Mouse (Mus musculus) hindbrain, embryonic 13.5 days (tissue): ENCODE data around the gene Tbcel. TPM values are rescaled to one million over a fixed set of nuclear protein-coding genes. Genes with fewer than 3 reads are reported as not detected.

Source experiments
- ATAC-seq: fragments of 200-750 bp; cut with Nextera tagmentation; 2 replicates; pipeline ENCODE4 v1.8.0; 2017; ENCODE audit warnings: moderate TSS enrichment; ENCODE audit not compliant: low FRiP score
- H3K27ac ChIP-seq: fragments of 300-500 bp; sonication (generic); 2 replicates; pipeline ENCODE4 v1.5.1; 2015; ENCODE audit warnings: inconsistent platforms, mild to moderate bottlenecking, moderate library complexity
- H3K27me3 ChIP-seq: fragments of 300-500 bp; sonication (generic); 2 replicates; pipeline ENCODE4 v1.6.1; 2015; ENCODE audit warnings: mild to moderate bottlenecking, inconsistent platforms
- H3K36me3 ChIP-seq: fragments of 300-500 bp; sonication (generic); 2 replicates; pipeline ENCODE4 v1.6.1; 2015; ENCODE audit warnings: mild to moderate bottlenecking, inconsistent platforms
- H3K4me1 ChIP-seq: fragments of 300-500 bp; sonication (generic); replicated peaks from 2 replicates; pipeline ENCODE4 v1.6.1; 2015; ENCODE audit warnings: inconsistent platforms
- H3K4me2 ChIP-seq: fragments of 300-500 bp; sonication (generic); 2 replicates; pipeline ENCODE4 v1.6.1; 2015; ENCODE audit warnings: inconsistent platforms, mild to moderate bottlenecking, moderate library complexity
- H3K4me3 ChIP-seq: fragments of 300-500 bp; sonication (generic); 2 replicates; pipeline ENCODE4 v1.5.1; 2015; ENCODE audit warnings: mild to moderate bottlenecking, inconsistent platforms
- H3K9ac ChIP-seq: fragments of 300-500 bp; sonication (generic); 2 replicates; pipeline ENCODE4 v1.6.1; 2015; ENCODE audit warnings: mild to moderate bottlenecking, inconsistent platforms
- H3K9me3 ChIP-seq: fragments of 300-500 bp; sonication (generic); 2 replicates; pipeline ENCODE4 v1.6.1; 2016; ENCODE audit warnings: inconsistent platforms
- WGBS: fragments of 180-500 bp; shearing (Covaris S2); methylation state at CpG from one replicate; pipeline ENCODE4 v1.1.7; 2015; 5-methylcytosine and 5-hydroxymethylcytosine counted together
- polyA plus RNA-seq: library from polyadenylated mRNA; unstranded; fragments of >200 nt; fragmentation: Nextera tagmentation; extraction: Ambion mirVana; gene quantifications from 2 replicates; pipeline ENCODE4 v1.2.1, GENCODE M21; 2015

Tbcel gene
- polyA plus RNA-seq, 1 experiment from 2014 or later, result 5.6 TPM

DNA sequence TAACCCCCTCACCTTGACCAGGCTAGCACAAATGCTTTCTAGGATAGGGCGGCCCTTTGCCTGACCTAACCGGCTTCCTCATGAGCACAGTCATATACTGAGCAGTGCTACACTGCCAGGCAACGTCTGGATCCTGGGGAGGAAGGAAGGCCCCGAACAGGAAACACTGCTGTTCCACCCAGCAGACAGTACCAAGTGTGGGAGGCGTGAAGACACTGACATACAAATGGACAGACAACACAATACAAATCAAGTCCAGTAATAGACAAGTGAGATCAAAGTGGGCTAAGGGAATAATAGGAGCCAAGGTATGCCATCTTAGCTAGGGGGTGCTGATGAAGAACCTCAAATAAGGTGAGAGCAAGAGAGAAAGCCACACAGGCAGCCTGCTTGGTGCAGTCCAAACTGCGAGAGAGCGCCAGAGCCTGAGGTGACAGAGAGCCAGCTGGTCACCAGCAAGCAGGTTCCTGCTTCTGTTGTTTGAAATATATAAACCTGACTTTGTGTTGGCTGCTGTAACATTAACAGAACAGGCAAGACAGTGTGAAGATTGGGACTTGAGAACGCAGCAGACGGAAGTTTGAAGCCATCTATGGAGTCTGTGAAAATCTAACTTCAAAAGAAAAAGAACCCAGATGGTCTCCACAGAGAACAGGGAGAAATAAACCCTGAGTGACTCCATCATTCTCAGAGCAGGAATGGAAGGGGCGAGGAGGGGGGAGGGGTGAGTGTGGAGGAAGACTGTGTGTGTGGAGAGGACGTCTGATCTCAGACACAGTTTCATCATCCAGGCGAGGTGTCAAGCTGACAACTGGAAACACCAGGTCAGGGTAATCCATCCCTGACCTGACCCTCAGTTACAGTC is 79.3 kb downstream of the Tbcel start:
- Histone ChIP-seq H3K9me3 (no peaks in the 10 kb centered on the region), H3K4me1 (peaks cover 23% of the 10 kb centered on the region), H3K27ac (peak overlapping the region; percentile 61), H3K9ac (no peak overlapping the region), H3K4me3 (no peak overlapping the region), H3K27me3 (no peaks in the 10 kb centered on the region), H3K36me3 (peaks cover 61% of the 10 kb centered on the region), H3K4me2 (no peak overlapping the region)
- 77% methylated on average over 12 of the region's 12 CpGs for WGBS
- ATAC-seq, result no peak

DNA sequence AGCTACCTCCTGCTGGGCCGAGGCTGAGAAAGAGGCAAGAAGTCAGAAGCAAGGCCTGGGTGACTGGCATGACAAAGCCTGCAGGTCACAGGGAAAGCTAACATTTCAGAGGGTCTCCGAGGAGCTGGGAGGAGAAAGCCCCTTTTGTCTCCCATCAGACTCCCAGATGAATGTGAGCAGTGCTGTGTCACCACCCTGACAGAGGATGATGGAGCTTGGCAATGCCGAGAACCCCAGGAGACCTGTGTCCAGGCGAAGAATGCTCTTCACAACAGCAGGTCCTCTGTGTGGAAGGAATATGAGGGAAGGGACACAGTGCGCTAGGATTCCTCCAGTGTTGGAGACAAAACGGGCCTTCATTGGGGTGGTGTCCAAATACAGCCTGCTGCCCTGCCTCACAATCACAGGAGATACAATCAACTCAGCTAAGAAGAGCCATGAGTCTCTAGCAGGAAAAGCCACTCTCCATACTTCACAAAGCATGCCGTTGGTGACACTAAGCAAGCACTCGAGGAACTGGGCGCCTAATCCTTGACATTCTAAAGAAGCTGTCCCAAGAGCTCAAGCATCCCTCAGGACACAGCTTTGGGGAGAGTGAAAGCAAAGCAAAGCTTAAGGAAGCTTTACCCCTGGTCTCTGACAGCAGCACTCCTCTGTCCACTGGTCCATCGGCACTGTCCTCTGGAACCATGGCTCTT is 80.8 kb downstream of the Tbcel start:
- Histone ChIP-seq H3K4me3 (no peak overlapping the region), H3K9ac (no peak overlapping the region), H3K27ac (peak overlapping the region; percentile 55; the same call in 1 of the 2 replicates), H3K9me3 (no peaks in the 10 kb centered on the region), H3K36me3 (peaks cover 67% of the 10 kb centered on the region), H3K27me3 (no peaks in the 10 kb centered on the region), H3K4me1 (peaks cover 23% of the 10 kb centered on the region), H3K4me2 (no peak overlapping the region)
- peak; percentile 43; the same call in 1 of the 2 replicates for ATAC-seq
- 33% methylated on average over 10 of the region's 10 CpGs for WGBS

DNA sequence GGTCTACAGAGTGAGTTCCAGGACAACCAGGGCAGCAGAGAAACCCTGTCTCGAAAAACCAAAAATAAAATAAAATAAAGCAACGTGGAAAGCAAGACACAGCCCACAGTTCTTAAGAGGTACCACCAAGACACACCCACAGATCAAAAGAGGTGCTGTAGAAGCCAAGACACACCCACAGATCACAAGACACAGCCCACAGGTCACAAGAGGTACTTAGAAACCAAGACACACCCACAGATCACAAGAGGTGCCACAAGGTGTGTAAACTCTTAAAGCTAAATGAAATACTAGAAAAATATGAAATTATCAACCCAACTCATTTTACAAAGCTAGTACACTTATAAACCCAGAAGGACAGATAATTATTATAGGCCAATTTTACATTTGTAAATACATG is 84.0 kb downstream of the Tbcel start:
- H3K27ac ChIP-seq, result no peak overlapping the region
- H3K4me3 ChIP-seq, result no peak overlapping the region
- no peaks in the 10 kb centered on the region for H3K27me3 ChIP-seq
- 96% methylated on average over 2 of the region's 2 CpGs for WGBS
- H3K36me3 ChIP-seq, result peaks cover 57% of the 10 kb centered on the region
- peaks cover 16% of the 10 kb centered on the region for H3K4me1 ChIP-seq
- no peak overlapping the region for H3K9ac ChIP-seq
- no peak for ATAC-seq
- H3K9me3 ChIP-seq, result no peaks in the 10 kb centered on the region
- no peak overlapping the region for H3K4me2 ChIP-seq

GRCm38 (mm10) chr9:42419687-42420086 is 87.9 kb downstream of the Tbcel start:
- no peak overlapping the region for H3K27ac ChIP-seq
- peaks cover 61% of the 10 kb centered on the region for H3K36me3 ChIP-seq
- H3K4me3 ChIP-seq, result no peak overlapping the region
- H3K4me1 ChIP-seq, result 0 out of 2 replicates have a peak, but pooled peaks cover 3% of the 10 kb centered on the region
- H3K9ac ChIP-seq, result no peak overlapping the region
- no peak for ATAC-seq
- no peaks in the 10 kb centered on the region for H3K27me3 ChIP-seq
- WGBS, result 75% methylated on average over 2 of the region's 2 CpGs
- no peaks in the 10 kb centered on the region for H3K9me3 ChIP-seq
- no peak overlapping the region for H3K4me2 ChIP-seq

GRCm38 (mm10) chr9:42418786-42419185 is 88.8 kb downstream of the Tbcel start:
- Histone ChIP-seq H3K9me3 (no peaks in the 10 kb centered on the region), H3K36me3 (peaks cover 61% of the 10 kb centered on the region), H3K4me1 (peaks cover 7% of the 10 kb centered on the region; the same call in 1 of the 2 replicates), H3K9ac (no peak overlapping the region), H3K27me3 (no peaks in the 10 kb centered on the region), H3K27ac (no peak overlapping the region), H3K4me2 (no peak overlapping the region), H3K4me3 (no peak overlapping the region)
- ATAC-seq, result no peak
- WGBS, result 91% methylated on average over 5 of the region's 5 CpGs

DNA sequence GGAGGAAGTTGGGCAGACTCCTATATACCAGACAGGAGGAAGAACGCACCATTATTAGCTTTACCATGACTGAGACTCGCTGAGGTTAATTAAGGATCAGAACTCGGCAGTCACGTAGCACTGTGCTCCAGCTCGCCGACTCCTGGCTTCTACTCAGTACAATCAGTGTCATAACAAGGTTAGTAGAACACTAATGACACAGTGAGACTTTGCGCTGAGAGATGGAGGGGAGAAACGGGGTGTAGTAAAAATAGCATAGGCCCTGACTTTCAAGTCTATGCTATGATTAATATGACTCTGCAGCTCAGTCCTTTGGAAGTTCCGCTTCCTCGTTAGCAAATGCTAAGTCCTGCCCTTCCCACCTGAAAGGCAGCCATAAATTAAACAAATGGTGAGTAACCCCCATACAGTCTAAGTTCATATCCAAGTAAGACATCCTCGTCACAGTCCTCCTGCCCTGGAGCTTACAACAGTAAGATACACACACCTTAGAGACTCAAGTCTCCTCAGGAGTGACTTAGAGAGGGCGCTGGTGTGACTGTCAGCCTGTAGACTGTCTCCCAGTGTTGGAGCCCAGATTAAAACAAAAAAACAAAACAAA is 90.2 kb downstream of the Tbcel start:
- H3K27me3 ChIP-seq, result no peaks in the 10 kb centered on the region

GRCm38 (mm10) chr9:42415184-42415583 is 92.4 kb downstream of the Tbcel start:
- 0 out of 2 replicates have a peak, but pooled peaks have one; percentile 49 for ATAC-seq
- H3K4me3 ChIP-seq, result no peak overlapping the region

More for the DNA sequence above, 90.2 kb downstream of the Tbcel start:
- Histone ChIP-seq H3K4me3 (no peak overlapping the region), H3K36me3 (peaks cover 53% of the 10 kb centered on the region), H3K9me3 (no peaks in the 10 kb centered on the region), H3K4me2 (no peak overlapping the region), H3K4me1 (peaks cover 12% of the 10 kb centered on the region; the same call in 1 of the 2 replicates), H3K9ac (no peak overlapping the region), H3K27ac (no peak overlapping the region)
- WGBS, result 89% methylated on average over 12 of the region's 12 CpGs
- ATAC-seq, result no peak

DNA sequence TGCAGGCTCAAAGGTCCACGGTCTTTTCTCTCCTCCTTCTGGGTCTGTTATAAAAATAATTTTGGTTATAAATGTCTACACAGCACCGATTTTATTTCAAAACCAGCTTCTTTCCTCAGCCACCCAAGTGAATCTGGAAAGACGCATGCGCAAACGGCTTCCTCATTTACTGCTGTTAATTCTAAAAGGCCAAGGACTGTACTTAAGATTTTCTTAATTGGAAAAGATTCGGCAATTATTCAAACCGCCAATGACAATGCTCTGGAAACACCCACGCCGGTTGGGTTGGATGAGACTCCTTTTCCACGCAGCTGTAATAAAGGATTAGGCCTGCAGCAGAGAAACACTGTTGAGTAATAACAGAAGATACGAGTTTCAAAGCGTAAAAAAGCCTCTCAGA is 94.3 kb downstream of the Tbcel start:
- Histone ChIP-seq H3K27ac (no peak overlapping the region; the same call in 1 of the 2 replicates), H3K9me3 (no peaks in the 10 kb centered on the region), H3K4me2 (no peak overlapping the region), H3K36me3 (peaks cover 32% of the 10 kb centered on the region), H3K9ac (no peak overlapping the region), H3K4me1 (peaks cover 12% of the 10 kb centered on the region; the same call in 1 of the 2 replicates), H3K4me3 (no peak overlapping the region), H3K27me3 (no peaks in the 10 kb centered on the region)
- 60% methylated on average over 12 of the region's 12 CpGs for WGBS
- ATAC-seq, result no peak

More at GRCm38 (mm10) chr9:42415184-42415583, 92.4 kb downstream of the Tbcel start:
- Histone ChIP-seq H3K27me3 (no peaks in the 10 kb centered on the region), H3K36me3 (peaks cover 41% of the 10 kb centered on the region), H3K27ac (no peak overlapping the region), H3K4me1 (peaks cover 12% of the 10 kb centered on the region; the same call in 1 of the 2 replicates), H3K4me2 (no peak overlapping the region), H3K9ac (no peak overlapping the region), H3K9me3 (no peaks in the 10 kb centered on the region)
- 14% methylated on average over 1 of the region's 1 CpGs for WGBS

DNA sequence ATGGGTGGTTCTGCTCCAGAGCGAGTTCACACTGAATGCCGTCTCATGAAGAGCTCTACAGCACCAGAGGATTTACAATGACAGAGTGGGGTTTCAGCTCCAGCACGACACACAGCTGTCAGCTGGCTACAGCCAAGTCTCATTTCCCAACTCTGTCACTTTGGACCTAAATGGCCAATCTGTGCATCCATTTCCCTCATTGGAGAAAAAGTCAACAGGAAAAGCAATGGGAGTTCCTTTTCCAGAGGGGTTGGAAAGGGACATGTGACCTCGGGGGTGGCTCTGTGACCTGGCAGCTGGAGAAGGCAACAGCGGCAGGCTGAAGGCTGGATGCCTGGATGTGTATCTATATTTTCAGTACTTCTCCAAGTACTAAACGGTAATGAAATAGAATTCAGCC is 96.3 kb downstream of the Tbcel start:
- no peak overlapping the region for H3K9ac ChIP-seq
- 94% methylated on average over 6 of the region's 6 CpGs for WGBS

DNA sequence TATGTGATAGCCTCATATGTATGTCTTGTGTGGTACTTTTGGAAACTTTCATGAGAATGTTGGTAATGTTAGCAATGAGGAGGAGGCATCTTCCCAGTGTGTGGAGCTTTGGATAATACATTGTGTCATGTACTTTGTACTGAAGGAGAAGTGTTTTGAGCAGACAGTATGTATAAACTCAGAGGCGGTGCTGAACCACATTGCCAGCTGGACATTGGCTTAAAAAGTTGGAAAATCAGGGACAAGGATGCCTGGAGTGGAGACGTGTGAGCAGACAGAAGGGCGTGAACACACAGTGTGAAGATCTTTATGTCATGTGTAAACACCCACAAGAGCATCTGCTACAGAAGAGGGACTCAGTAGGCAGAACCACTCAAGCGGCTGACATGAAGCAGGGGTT is 101.9 kb downstream of the Tbcel start:
- H3K9ac ChIP-seq, result no peak overlapping the region
- no peaks in the 10 kb centered on the region for H3K36me3 ChIP-seq
- ATAC-seq, result no peak
- no peaks in the 10 kb centered on the region for H3K27me3 ChIP-seq
- no peak overlapping the region for H3K4me2 ChIP-seq
- WGBS, result 77% methylated on average over 4 of the region's 4 CpGs
- H3K9me3 ChIP-seq, result no peaks in the 10 kb centered on the region
- no peak overlapping the region for H3K4me3 ChIP-seq
- H3K27ac ChIP-seq, result no peak overlapping the region
- 0 out of 2 replicates have a peak, but pooled peaks cover 3% of the 10 kb centered on the region for H3K4me1 ChIP-seq

More for the DNA sequence above, 96.3 kb downstream of the Tbcel start:
- Histone ChIP-seq H3K4me3 (no peak overlapping the region), H3K36me3 (peaks cover 20% of the 10 kb centered on the region), H3K27ac (no peak overlapping the region), H3K4me1 (peaks cover 12% of the 10 kb centered on the region; the same call in 1 of the 2 replicates), H3K9me3 (no peaks in the 10 kb centered on the region), H3K27me3 (no peaks in the 10 kb centered on the region), H3K4me2 (no peak overlapping the region)
- no peak for ATAC-seq

- Histone ChIP-seq H3K9ac (no peak overlapping the region), H3K27me3 (no peaks in the 10 kb centered on the region), H3K4me3 (no peak overlapping the region), H3K36me3 (no peaks in the 10 kb centered on the region), H3K4me2 (no peak overlapping the region), H3K4me1 (peaks cover 10% of the 10 kb centered on the region), H3K27ac (no peak overlapping the region), H3K9me3 (no peaks in the 10 kb centered on the region)
- WGBS, result 54% methylated on average over 6 of the region's 6 CpGs
- no peak for ATAC-seq
Measured at GRCm38 (mm10) chr9:42401486-42401885, 106.1 kb downstream of the Tbcel start.

- Histone ChIP-seq H3K9me3 (no peaks in the 10 kb centered on the region), H3K36me3 (no peaks in the 10 kb centered on the region), H3K27ac (no peak within 1 kb of the TSS), H3K9ac (no peak within 1 kb of the TSS), H3K4me1 (peaks cover 10% of the 10 kb centered on the region), H3K27me3 (peaks cover 4% of the 10 kb centered on the region; the same call in 1 of the 2 replicates), H3K4me2 (no peak within 1 kb of the TSS), H3K4me3 (no peak within 1 kb of the TSS)
- no peak for ATAC-seq
- WGBS, result 63% methylated on average over 6 of the region's 6 CpGs
Measured at GRCm38 (mm10) chr9:42399829-42400228, 107.8 kb downstream of the Tbcel start, which contains the start of gene Tecta. Gene Tecta (minus strand): TSS chr9:42399929.
